Mouse (Mus musculus) neutrophil, adult 59 days (primary cell): ENCODE measurements around the gene Lats1. TPM values are rescaled to one million over a fixed set of nuclear protein-coding genes. Genes with fewer than 3 reads are reported as not detected.

Source experiments
- total RNA-seq, 2 experiments: library from RNA; stranded (reverse); gene quantifications; 1 replicate in 1 of 2; 2 replicates in 1 of 2; pipeline ENCODE4 v1.2.4; 2023

Lats1 gene
- 10 to 100 TPM; 23.3 to 25.6 TPM for total RNA-seq

GRCm38 (mm10) chr10:7680731-7681301, at the start of gene Lats1, which contains the start of gene Pcmt1:
Lats1 (plus strand) TSS chr10:7681214.
Pcmt1 (minus strand) TSS chr10:7681136.

GRCm38 (mm10) chr10:7667342-7667802, 13.6 kb upstream of the Lats1 start, which contains the start of gene Nup43:
Nup43 (plus strand) TSS chr10:7667503.

GRCm38 (mm10) chr10:7725751-7726500, 44.9 kb downstream of the Lats1 start, which contains the start of gene Katna1:
Katna1 (plus strand) TSS chr10:7726000.

Other genes with a start within 250 kb of the Lats1 start
- gene Ulbp1, start 207.6 kb upstream of the Lats1 start, total RNA-seq = 10 to 100 TPM; 23.8 to 24.4 TPM
- gene Lrp11, start 91.4 kb upstream of the Lats1 start, total RNA-seq = under 1 TPM in 1 of 2 experiments, not detected in 1; 0.13 TPM
- 1 to 10 TPM; 5.5 to 6.9 TPM for gene Nup43, start 13.7 kb upstream of the Lats1 start, total RNA-seq
- 10 to 100 TPM; 60.4 to 62.6 TPM for gene Pcmt1, start 78 bp upstream of the Lats1 start, total RNA-seq
- gene Katna1, start 44.8 kb downstream of the Lats1 start, total RNA-seq = 10 to 100 TPM; 31.4 to 40.8 TPM
- 10 to 100 TPM; 23.2 to 23.4 TPM for gene Ginm1, start 111.6 kb downstream of the Lats1 start, total RNA-seq
- gene Ppil4, start 111.7 kb downstream of the Lats1 start, total RNA-seq = 10 to 100 TPM; 35.7 to 39.6 TPM
- 1 to 10 TPM; 4.3 to 6.3 TPM for gene Zc3h12d, start 151.3 kb downstream of the Lats1 start, total RNA-seq